Mouse (Mus musculus) heart, embryonic 13.5 days (tissue): Measurements from ENCODE around the gene Rgs9. TPM values are rescaled to one million over a fixed set of nuclear protein-coding genes. Genes with fewer than 3 reads are reported as not detected.
"Not testable (repeated sequence)": the region's sequence is repeated elsewhere in the genome, so short reads cannot be mapped to it uniquely, and the experiment has no call there.

Experiments used
- ATAC-seq: fragments of 200-750 bp; cut with Nextera tagmentation; 2 replicates; pipeline ENCODE4 v1.8.0; 2017; ENCODE audit warnings: moderate TSS enrichment; ENCODE audit not compliant: insufficient number of reproducible peaks, low FRiP score, low TSS enrichment; ENCODE audit errors: extremely low read depth
- H3K27ac ChIP-seq: fragments of 300-500 bp; sonication (generic); replicated peaks from 2 replicates; pipeline ENCODE4 v1.5.1; 2015; ENCODE audit warnings: moderate library complexity, mild to moderate bottlenecking, inconsistent platforms
- H3K27me3 ChIP-seq: fragments of 300-500 bp; sonication (generic); replicated peaks from 2 replicates; pipeline ENCODE4 v1.6.1; 2015; ENCODE audit warnings: mild to moderate bottlenecking, inconsistent platforms
- H3K36me3 ChIP-seq: fragments of 300-500 bp; sonication (generic); 2 replicates; pipeline ENCODE4 v1.6.1; 2015; ENCODE audit warnings: mild to moderate bottlenecking, inconsistent platforms
- H3K4me1 ChIP-seq: fragments of 300-500 bp; sonication (generic); 2 replicates; pipeline ENCODE4 v1.6.1; 2015; ENCODE audit warnings: inconsistent platforms
- H3K4me2 ChIP-seq: fragments of 300-500 bp; sonication (generic); 2 replicates; pipeline ENCODE4 v1.6.1; 2015; ENCODE audit warnings: inconsistent platforms, mild to moderate bottlenecking, moderate library complexity
- H3K4me3 ChIP-seq: fragments of 300-500 bp; sonication (generic); 2 replicates; pipeline ENCODE4 v1.5.1; 2015; ENCODE audit warnings: moderate library complexity, mild to moderate bottlenecking, inconsistent platforms
- H3K9ac ChIP-seq: fragments of 300-500 bp; sonication (generic); 2 replicates; pipeline ENCODE4 v1.6.1; 2015; ENCODE audit warnings: inconsistent platforms, mild to moderate bottlenecking, moderate library complexity
- H3K9me3 ChIP-seq: fragments of 300-500 bp; sonication (generic); 2 replicates; pipeline ENCODE4 v1.6.1; 2016; ENCODE audit warnings: inconsistent platforms
- WGBS: fragments of 180-500 bp; shearing (Covaris S2); methylation state at CpG from one replicate; pipeline ENCODE4 v1.1.7; 2015; ENCODE audit warnings: mixed read lengths; 5-methylcytosine and 5-hydroxymethylcytosine counted together
- polyA plus RNA-seq: library from polyadenylated mRNA; unstranded; fragments of >200 nt; fragmentation: Nextera tagmentation; extraction: Ambion mirVana; gene quantifications from 2 replicates; pipeline ENCODE4 v1.2.1, GENCODE M21; 2015

Rgs9 gene
- 0.60 and 0.64 TPM in 2 replicates for polyA plus RNA-seq

- peaks cover 5% of the 10 kb centered on the region for H3K4me1 ChIP-seq
- 7% methylated on average over 37 of the region's 37 CpGs for WGBS
- peak within 1 kb of the TSS; percentile 75 for H3K9ac ChIP-seq
- H3K27me3 ChIP-seq: peaks cover 50% of the 10 kb centered on the region
- peak; percentile 79 for ATAC-seq
- H3K9me3 ChIP-seq: no peaks in the 10 kb centered on the region
- H3K4me3 ChIP-seq: peak within 1 kb of the TSS; percentile 50
- no peak within 1 kb of the TSS for H3K27ac ChIP-seq
- H3K36me3 ChIP-seq: no peaks in the 10 kb centered on the region
- peak within 1 kb of the TSS; percentile 78 for H3K4me2 ChIP-seq
Measured at GRCm38 (mm10) chr11:109297710-109298375, at the start of gene Rgs9. Rgs9 (minus strand) TSS chr11:109298129.

- Histone ChIP-seq H3K4me2 (peak overlapping the region; percentile 51), H3K9me3 (no peaks in the 10 kb centered on the region), H3K9ac (peak overlapping the region; percentile 47), H3K27ac (peak overlapping the region; percentile 83), H3K36me3 (no peaks in the 10 kb centered on the region), H3K27me3 (no peaks in the 10 kb centered on the region), H3K4me1 (peaks cover 58% of the 10 kb centered on the region), H3K4me3 (peak overlapping the region; percentile 9; the same call in 1 of the 2 replicates)
- 6% methylated on average over 10 of the region's 10 CpGs for WGBS
- ATAC-seq: peak; percentile 84
Measured at GRCm38 (mm10) chr11:109347242-109347959, 49.5 kb upstream of the Rgs9 start.

GRCm38 (mm10) chr11:109343991-109344599 lies 46.2 kb upstream of the Rgs9 start:
- 16% methylated on average over 10 of the region's 10 CpGs for WGBS
- H3K4me1 ChIP-seq: peaks cover 48% of the 10 kb centered on the region
- H3K9ac ChIP-seq: peak overlapping the region; percentile 60

GRCm38 (mm10) chr11:109343558-109343957 lies 45.6 kb upstream of the Rgs9 start:
- WGBS: 18% methylated on average over 7 of the region's 7 CpGs
- Histone ChIP-seq H3K4me3 (peak overlapping the region; percentile 13), H3K36me3 (no peaks in the 10 kb centered on the region), H3K9me3 (no peaks in the 10 kb centered on the region), H3K4me1 (peaks cover 46% of the 10 kb centered on the region), H3K27me3 (0 out of 2 replicates have a peak, but pooled peaks cover 8% of the 10 kb centered on the region), H3K9ac (peak overlapping the region; percentile 60), H3K4me2 (peak overlapping the region; percentile 56), H3K27ac (peak overlapping the region; percentile 67)
- no peak for ATAC-seq

More at GRCm38 (mm10) chr11:109343991-109344599, 46.2 kb upstream of the Rgs9 start:
- Histone ChIP-seq H3K4me3 (peak overlapping the region; percentile 13), H3K27me3 (0 out of 2 replicates have a peak, but pooled peaks cover 8% of the 10 kb centered on the region), H3K36me3 (no peaks in the 10 kb centered on the region), H3K4me2 (peak overlapping the region; percentile 56), H3K27ac (peak overlapping the region; percentile 67), H3K9me3 (no peaks in the 10 kb centered on the region)
- no peak for ATAC-seq

GRCm38 (mm10) chr11:109342666-109343065 lies 44.7 kb upstream of the Rgs9 start:
- not testable (repeated sequence) for H3K27ac ChIP-seq, H3K27me3 ChIP-seq, H3K4me2 ChIP-seq, H3K4me3 ChIP-seq, H3K36me3 ChIP-seq, ATAC-seq, H3K9me3 ChIP-seq, H3K9ac ChIP-seq
- 87% methylated on average over 3 of the region's 4 CpGs for WGBS
- peaks cover 37% of the 10 kb centered on the region for H3K4me1 ChIP-seq

- 74% methylated on average over 5 of the region's 5 CpGs for WGBS
- no peak for ATAC-seq
- Histone ChIP-seq H3K36me3 (no peaks in the 10 kb centered on the region), H3K4me1 (peaks cover 20% of the 10 kb centered on the region), H3K27ac (no peak overlapping the region), H3K4me3 (no peak overlapping the region), H3K27me3 (0 out of 2 replicates have a peak, but pooled peaks cover 8% of the 10 kb centered on the region), H3K9me3 (no peaks in the 10 kb centered on the region), H3K9ac (no peak overlapping the region), H3K4me2 (no peak overlapping the region)
Measured at GRCm38 (mm10) chr11:109340541-109340940, 42.6 kb upstream of the Rgs9 start.

- no peaks in the 10 kb centered on the region for H3K9me3 ChIP-seq
- H3K27ac ChIP-seq: no peak overlapping the region
- H3K4me3 ChIP-seq: no peak overlapping the region
- H3K4me2 ChIP-seq: no peak overlapping the region
- ATAC-seq: no peak
- WGBS: 91% methylated on average over 8 of the region's 8 CpGs
- peaks cover 14% of the 10 kb centered on the region for H3K4me1 ChIP-seq
- H3K36me3 ChIP-seq: no peaks in the 10 kb centered on the region
- H3K27me3 ChIP-seq: 0 out of 2 replicates have a peak, but pooled peaks cover 8% of the 10 kb centered on the region
- H3K9ac ChIP-seq: no peak overlapping the region
Measured at GRCm38 (mm10) chr11:109339155-109339938, 41.4 kb upstream of the Rgs9 start.

- Histone ChIP-seq H3K27me3 (no peaks in the 10 kb centered on the region), H3K4me1 (peaks cover 8% of the 10 kb centered on the region), H3K27ac (no peak overlapping the region), H3K4me2 (no peak overlapping the region), H3K36me3 (no peaks in the 10 kb centered on the region), H3K9me3 (no peaks in the 10 kb centered on the region), H3K9ac (no peak overlapping the region), H3K4me3 (no peak overlapping the region)
- ATAC-seq: no peak
- WGBS: 47% methylated on average over 6 of the region's 6 CpGs
Measured at GRCm38 (mm10) chr11:109335890-109336289, 38.0 kb upstream of the Rgs9 start.

GRCm38 (mm10) chr11:109334773-109335172 lies 36.8 kb upstream of the Rgs9 start:
- WGBS: 82% methylated on average over 4 of the region's 4 CpGs
- Histone ChIP-seq H3K4me1 (peaks cover 8% of the 10 kb centered on the region), H3K27me3 (no peaks in the 10 kb centered on the region), H3K9me3 (no peaks in the 10 kb centered on the region), H3K36me3 (no peaks in the 10 kb centered on the region), H3K4me3 (no peak overlapping the region), H3K4me2 (no peak overlapping the region), H3K27ac (no peak overlapping the region), H3K9ac (no peak overlapping the region)
- ATAC-seq: no peak

- 45% methylated on average over 6 of the region's 6 CpGs for WGBS
- H3K4me2 ChIP-seq: no peak overlapping the region
- H3K27me3 ChIP-seq: no peaks in the 10 kb centered on the region
- no peak overlapping the region for H3K27ac ChIP-seq
- H3K4me1 ChIP-seq: peaks cover 12% of the 10 kb centered on the region
- H3K9me3 ChIP-seq: no peaks in the 10 kb centered on the region
- ATAC-seq: no peak
- no peak overlapping the region for H3K4me3 ChIP-seq
- H3K9ac ChIP-seq: no peak overlapping the region
- no peaks in the 10 kb centered on the region for H3K36me3 ChIP-seq
Measured at GRCm38 (mm10) chr11:109332722-109333121, 34.8 kb upstream of the Rgs9 start.

- peak overlapping the region; percentile 72 for H3K4me2 ChIP-seq
- no peaks in the 10 kb centered on the region for H3K27me3 ChIP-seq
- whole genome bisulfite sequencing: 5% methylated on average over 6 of the region's 6 CpGs
- no peaks in the 10 kb centered on the region for H3K9me3 ChIP-seq
- no peak overlapping the region for H3K27ac ChIP-seq
- ATAC-seq: peak; percentile 72; the same call in 1 of the 2 replicates
- H3K4me1 ChIP-seq: peaks cover 12% of the 10 kb centered on the region
- no peaks in the 10 kb centered on the region for H3K36me3 ChIP-seq
- H3K9ac ChIP-seq: peak overlapping the region; percentile 74
- peak overlapping the region; percentile 49 for H3K4me3 ChIP-seq
Measured at GRCm38 (mm10) chr11:109331424-109331824, 33.5 kb upstream of the Rgs9 start.
